Mouse (Mus musculus) liver, postnatal 0 days (tissue): ENCODE measurements around the gene Mturn.

Source experiments
- CTCF ChIP-seq: sonication (generic); IDR thresholded peaks from 2 replicates; pipeline ENCODE4 v1.5.1; 2016; ENCODE audit warnings: antibody characterized with exemption, low read depth
- EP300 ChIP-seq: IDR thresholded peaks from 2 replicates; pipeline ENCODE4 v1.6.1; 2016; ENCODE audit warnings: antibody characterized with exemption, low read depth, mild to moderate bottlenecking

- no peak for TF ChIP-seq CTCF
- TF ChIP-seq EP300, result no peak
These were observed 25.3 kb downstream of the Mturn start for GRCm38 (mm10) chr6:54706611-54707172.
